In genomic region chr7:127628646-127629045, GRCm38 (mm10) we compare ENCODE assay signal across 13 mouse cellular contexts.
"Had no signal": no experiment of that assay in that cellular context is flagged by ENCODE, and none has a peak within 500 bp of the region (broad histone marks: within the 10 kb centered on the region; RNA-seq: fewer than 3 reads in every experiment).

No protein-coding gene starts in this region.

- ATAC-seq: intestine, embryonic 16.5 days; liver, postnatal 0 days; midbrain, embryonic 16.5 days had no signal

- H3K27me3 ChIP-seq: limb, embryonic 12.5 days; lung, embryonic 15.5 days; midbrain, embryonic 12.5 days had no signal

- H3K4me3 ChIP-seq: limb, embryonic 12.5 days; liver, embryonic 13.5 days; lung, embryonic 15.5 days; midbrain, embryonic 12.5 days had no signal

- H3K4me1 ChIP-seq: limb, embryonic 12.5 days; lung, embryonic 15.5 days; midbrain, embryonic 12.5 days had no signal

- H3K36me3 ChIP-seq: limb, embryonic 12.5 days; liver, embryonic 13.5 days; lung, embryonic 15.5 days; midbrain, embryonic 12.5 days had no signal

- DNase-seq: kidney, adult 2 months; kidney, postnatal 25 days; layer of hippocampus, adult 9-11 months; layer of hippocampus, postnatal 36 days; liver; liver, embryonic 13.5 days; liver, postnatal 0 days; right cerebral cortex, postnatal 14 days had no signal

- H3K27ac ChIP-seq: limb, embryonic 12.5 days; liver, embryonic 13.5 days; lung, embryonic 15.5 days; midbrain, embryonic 12.5 days had no signal
